Mouse (Mus musculus) cerebellum, adult (tissue): Measurements from ENCODE around the gene 9130213A22Rik.

ENCODE experiments used
- ATAC-seq: cut with Nextera tagmentation; 2 replicates; pipeline ENCODE4 v1.9.2; 2017; ENCODE audit warnings: mild to moderate bottlenecking, moderate library complexity, mixed read lengths; ENCODE audit not compliant: insufficient number of reproducible peaks, low FRiP score, low TSS enrichment

9130213A22Rik gene

GRCm38 (mm10) chr11:69124498-69124847 is 2.1 kb upstream of the 9130213A22Rik start:
- no peak for ATAC-seq

DNA sequence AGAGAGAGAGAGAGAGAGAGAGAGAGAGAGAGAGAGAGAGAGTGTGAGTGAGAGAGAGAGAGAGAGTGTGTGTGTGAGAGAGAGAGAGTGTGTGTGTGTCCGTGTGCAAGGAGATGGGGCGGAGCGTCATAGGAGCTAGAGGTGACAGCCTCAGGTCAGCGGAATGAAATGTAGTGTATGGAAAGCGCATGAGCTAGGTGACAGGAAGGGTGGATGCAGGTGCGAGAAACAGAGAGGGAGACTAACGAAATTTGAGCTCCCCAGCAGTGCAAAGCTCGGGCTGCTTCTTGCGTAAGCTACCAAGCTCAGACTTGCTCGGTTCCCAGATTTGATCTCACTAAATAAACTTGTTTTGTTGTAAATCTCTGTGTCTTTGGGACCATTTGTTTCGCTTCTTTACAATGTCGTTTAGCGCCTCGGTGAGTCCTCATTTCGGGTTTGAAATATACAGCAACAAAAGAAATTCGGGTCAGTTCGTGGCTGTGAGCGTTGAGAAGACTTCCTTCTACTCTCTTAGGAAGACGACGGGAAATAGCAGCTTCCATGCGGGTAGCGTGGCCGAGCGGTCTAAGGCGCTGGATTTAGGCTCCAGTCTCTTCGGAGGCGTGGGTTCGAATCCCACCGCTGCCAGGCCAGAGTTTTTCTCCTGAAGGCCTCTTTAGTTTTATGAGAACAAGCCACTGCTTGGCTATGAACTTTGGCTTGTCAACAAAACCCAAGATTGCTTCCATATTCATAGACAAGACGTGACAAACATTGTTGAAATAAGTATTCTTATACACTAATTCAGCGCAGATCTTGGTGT is 1.5 kb upstream of the 9130213A22Rik start:
- no peak for ATAC-seq

GRCm38 (mm10) chr11:69123056-69123692 is 785 bp upstream of the 9130213A22Rik start:
- no peak for ATAC-seq

DNA sequence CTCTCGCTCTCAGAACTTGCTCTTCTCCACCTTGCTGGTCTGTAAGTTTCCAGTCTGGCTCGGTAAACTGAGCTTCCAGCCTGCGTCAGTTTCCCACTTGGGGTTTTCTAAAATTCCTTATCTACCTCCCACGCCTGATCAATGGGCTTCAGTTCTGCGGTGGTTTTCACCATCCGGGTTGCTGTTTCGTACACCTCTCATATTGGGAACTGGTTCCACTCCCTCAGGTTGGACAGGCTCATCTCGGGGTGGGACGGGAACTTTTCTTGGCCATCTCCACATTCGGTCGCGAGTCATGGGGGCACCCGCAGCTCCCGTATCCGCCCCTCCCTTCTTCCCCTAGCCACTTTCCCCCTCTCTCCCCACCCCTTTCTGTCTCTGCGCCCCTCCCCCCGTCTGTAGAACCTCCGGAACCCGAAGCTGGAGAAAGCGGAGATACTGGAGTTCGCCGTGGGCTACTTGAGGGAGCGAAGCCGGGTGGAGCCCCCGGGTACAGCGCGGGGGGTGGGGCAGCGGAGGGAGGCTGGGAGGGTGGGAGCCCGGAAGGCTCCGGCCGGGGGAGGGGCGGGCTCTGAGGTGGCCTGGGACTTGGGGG is 551 bp downstream of the 9130213A22Rik start:
- no peak for ATAC-seq

GRCm38 (mm10) chr11:69121001-69121740 is 1.2 kb downstream of the 9130213A22Rik start:
- no peak for ATAC-seq

- ATAC-seq = no peak
Observed at GRCm38 (mm10) chr11:69120221-69121000, 2.0 kb downstream of the 9130213A22Rik start, which contains the start of gene Hes7. Hes7 (plus strand) TSS chr11:69120404.

DNA sequence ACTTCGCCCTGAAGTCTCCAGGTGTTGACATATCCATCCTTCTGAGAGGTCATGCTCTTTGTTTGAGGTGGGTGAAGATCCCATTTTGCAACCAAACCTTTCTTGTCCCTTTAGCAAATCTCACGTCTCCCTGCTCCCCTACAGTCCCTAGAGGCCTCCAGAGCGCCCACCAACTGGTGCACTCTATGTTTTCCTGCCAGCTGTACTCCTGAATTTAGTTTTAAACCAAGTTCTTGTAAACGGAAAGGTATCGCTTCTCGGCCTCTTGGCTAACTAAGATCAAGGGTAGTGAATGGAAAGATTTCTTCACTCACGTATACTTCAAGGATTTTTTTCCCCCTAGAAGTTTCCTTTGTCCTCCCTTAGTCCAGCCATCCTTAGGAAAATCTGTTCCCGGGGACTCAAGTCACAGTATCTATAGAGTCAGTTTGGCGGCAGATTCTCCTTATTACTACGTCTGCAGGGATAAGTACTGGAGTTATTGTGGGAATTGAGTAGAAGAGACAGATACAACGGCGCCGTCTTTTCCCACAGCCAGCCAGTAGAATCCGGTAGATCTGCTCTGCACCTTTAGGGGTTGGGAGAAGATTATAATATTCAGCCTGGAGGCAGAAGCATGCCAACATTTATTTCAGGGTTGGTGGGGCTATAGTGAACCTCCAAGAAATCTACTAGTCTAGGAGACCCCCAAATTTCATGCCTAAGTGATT is 2.8 kb downstream of the 9130213A22Rik start:
- ATAC-seq = no peak

- no peak for ATAC-seq
Observed at GRCm38 (mm10) chr11:69118765-69119164, 3.6 kb downstream of the 9130213A22Rik start.

- peak; percentile 24; the same call in 1 of the 2 replicates for ATAC-seq
Observed at GRCm38 (mm10) chr11:69117737-69118695, 4.4 kb downstream of the 9130213A22Rik start.

GRCm38 (mm10) chr11:69116843-69117242 is 5.5 kb downstream of the 9130213A22Rik start:
- ATAC-seq = no peak

DNA sequence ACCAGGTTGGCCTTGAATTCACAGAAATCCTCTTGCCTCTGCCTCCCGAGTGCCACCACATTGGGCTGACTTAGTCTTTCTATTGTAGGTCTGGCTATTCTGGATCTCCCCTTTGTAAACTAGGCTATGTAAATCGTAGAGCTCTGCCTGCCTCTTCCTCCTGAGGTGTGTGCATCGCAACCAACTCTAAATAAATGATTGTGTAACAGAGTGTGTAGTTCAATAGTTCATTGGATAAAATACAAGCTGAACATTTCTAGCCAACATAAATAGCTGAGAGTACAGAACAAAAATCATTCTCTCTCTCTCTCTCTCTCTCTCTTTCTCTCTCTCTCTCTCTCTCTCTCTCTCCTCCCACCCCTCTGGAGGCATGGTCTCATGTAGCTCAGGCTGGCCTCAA is 7.8 kb downstream of the 9130213A22Rik start:
- no peak for ATAC-seq

DNA sequence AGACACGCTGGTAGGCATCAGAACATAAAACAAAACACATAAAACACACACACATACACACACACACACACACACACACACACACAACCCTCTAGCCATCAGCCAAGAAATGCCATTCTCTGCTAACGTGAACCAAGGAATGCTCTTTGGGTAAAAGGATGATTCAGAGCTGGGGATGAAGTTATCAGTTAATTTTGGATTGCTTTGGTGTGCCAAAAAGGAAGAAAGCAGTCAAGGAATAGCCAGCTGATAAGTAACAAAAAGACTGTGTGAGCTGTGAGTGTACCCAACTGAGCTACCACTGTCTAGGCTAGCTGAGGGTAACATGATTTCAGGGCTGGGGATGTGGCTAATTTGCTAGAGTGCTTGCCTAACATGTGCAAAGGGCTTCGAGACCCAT is 8.4 kb downstream of the 9130213A22Rik start:
- ATAC-seq = no peak

GRCm38 (mm10) chr11:69111865-69112264 is 10.5 kb downstream of the 9130213A22Rik start:
- no peak for ATAC-seq

DNA sequence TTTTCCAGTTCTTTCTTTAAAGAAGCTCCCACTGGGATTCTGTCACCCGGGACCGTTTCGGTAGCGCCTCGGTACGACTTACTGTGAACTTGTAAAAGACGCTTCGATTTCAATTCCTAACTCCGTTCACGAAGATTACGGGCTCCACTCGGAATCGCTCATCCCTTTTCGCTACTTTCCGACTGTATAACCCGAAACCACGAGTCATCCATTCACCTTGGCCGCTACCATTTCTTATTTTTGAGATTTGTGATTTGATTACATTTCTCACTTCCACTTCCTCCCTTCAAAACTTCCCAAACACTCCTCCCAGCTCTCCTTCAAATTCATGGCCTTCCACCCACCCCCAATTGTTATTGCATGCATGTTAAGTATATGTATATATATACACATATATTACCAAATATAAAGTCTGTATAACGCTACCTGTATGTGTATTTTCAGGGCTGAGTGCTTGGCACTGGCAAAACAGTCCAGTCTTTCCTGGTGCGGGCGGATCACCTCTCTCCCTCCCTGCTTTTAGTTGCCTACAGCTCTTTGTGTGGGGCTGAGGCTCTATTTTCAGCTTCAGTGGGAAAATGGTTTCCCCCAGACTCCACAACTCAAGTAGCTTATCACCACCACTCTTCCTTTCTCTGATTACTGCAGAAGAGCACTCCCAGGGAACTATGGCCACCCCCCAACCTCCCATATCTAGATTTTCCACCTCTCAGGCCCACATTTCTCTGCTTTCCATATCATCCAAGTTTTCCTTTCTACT is 11.2 kb downstream of the 9130213A22Rik start:
- no peak for ATAC-seq

DNA sequence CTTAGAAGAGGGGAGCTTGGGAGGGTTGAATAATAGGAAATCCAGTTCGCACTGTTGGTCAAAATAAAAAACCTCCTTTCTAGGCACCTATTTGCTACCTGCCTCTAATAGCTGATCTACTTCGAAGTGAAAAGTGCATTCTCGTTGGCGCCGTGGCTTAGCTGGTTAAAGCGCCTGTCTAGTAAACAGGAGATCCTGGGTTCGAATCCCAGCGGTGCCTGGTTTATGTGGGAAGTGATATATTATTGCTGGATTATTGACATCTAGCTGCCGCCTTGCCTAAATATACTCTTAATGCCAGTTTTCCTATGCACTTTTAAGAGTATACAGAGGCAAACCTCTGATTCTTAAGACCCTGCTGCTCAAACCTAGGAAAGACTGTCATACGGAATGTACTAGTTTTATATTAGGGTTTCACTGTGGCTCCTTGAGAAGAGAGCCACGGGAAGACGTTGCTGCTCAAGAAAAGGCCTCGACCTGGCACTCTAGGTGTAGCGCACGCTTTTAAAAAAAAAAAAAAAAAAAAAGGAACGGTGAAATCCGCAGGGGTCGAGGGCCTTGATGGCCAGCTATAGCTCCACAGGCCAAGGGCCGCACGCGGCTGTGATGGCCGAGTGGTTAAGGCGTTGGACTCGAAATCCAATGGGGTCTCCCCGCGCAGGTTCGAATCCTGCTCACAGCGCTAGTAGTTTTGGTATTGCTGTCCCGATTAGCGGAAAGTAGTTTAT is 11.9 kb downstream of the 9130213A22Rik start:
- ATAC-seq = no peak; the same call in 1 of the 2 replicates

DNA sequence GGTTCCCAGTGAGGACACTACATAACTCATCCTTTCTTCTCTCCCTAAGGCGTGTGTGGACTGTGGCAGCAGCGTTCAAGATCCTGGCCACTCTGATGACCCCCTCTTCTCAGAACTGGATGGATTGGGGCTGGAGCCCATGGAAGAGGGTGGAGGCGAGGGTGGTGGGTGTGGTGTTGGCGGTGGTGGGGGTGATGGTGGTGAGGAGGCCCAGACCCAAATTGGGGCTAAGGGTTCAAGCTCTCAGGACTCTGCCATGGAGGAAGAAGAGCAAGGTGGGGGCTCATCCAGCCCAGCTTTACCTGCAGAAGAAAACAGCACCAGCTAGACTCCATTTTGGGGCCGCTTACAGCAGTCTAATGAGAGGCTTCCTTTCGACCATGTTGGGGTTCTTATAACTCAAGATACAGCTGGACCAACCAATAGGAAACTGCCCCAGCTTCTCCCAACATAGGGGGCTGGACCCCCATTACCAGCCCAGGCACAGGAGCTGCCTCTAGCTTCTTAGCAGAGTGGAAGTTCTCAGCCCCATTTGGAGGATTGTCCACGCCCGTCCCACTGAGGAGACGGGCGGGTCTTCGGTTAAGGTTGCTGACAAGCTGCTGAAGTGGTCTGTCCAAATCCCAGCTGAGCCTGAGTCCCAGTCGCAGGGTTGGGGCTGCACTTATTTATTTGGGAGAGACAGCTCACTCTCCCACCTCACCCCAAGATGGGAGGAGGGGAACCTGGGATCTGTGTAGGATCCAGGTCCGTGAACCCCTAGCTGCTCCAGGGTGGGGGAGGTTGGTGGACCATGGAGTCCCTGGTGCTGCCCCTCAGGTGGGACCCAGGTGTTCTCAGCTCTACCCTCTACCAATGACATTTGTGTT is 13.1 kb downstream of the 9130213A22Rik start:
- ATAC-seq = no peak
